Mouse (Mus musculus) lung, adult 2 months (tissue): ENCODE results near the gene Rabggta. TPM values are rescaled to one million over a fixed set of nuclear protein-coding genes. Genes with fewer than 3 reads are reported as not detected.

Source experiments
- DNase-seq: peaks from one replicate; pipeline ENCODE4 v3.0.0; 2022
- H3K4me1 ChIP-seq: fragments of 200-500 bp; 2 replicates; pipeline ENCODE4 v1.6.1; 2011; ENCODE audit warnings: low read length; ENCODE audit not compliant: control insufficient read depth, insufficient read depth
- H3K4me3 ChIP-seq: fragments of 200-500 bp; replicated peaks from 2 replicates; pipeline ENCODE3; 2011; ENCODE audit warnings: low read depth, mild to moderate bottlenecking, control low read depth, low read length; ENCODE audit errors: extremely low read depth
- CTCF ChIP-seq: fragments of 200-500 bp; IDR thresholded peaks from 2 replicates; pipeline ENCODE4 v1.5.1; 2011; ENCODE audit warnings: mild to moderate bottlenecking, low read length, control low read depth; ENCODE audit not compliant: insufficient read depth
- POLR2A ChIP-seq: fragments of 200-500 bp; IDR thresholded peaks from 2 replicates; pipeline ENCODE4 v1.6.1; 2011; ENCODE audit warnings: low read depth, mild to moderate bottlenecking, control low read depth, low read length, borderline replicate concordance; ENCODE audit errors: extremely low read depth
- WGBS: fragments of 180-500 bp; shearing (Covaris S2); methylation state at CpG from one replicate; pipeline ENCODE4 v1.1.7; 2018; 5-methylcytosine and 5-hydroxymethylcytosine counted together
- polyA plus RNA-seq: library from polyadenylated mRNA; depleted of rRNA; stranded (reverse); fragments of >200 nt; gene quantifications from 2 replicates; pipeline ENCODE4 v1.2.3, GENCODE M21; 2012

Rabggta gene
- polyA plus RNA-seq, 1 experiment: 57.3 TPM

DNA sequence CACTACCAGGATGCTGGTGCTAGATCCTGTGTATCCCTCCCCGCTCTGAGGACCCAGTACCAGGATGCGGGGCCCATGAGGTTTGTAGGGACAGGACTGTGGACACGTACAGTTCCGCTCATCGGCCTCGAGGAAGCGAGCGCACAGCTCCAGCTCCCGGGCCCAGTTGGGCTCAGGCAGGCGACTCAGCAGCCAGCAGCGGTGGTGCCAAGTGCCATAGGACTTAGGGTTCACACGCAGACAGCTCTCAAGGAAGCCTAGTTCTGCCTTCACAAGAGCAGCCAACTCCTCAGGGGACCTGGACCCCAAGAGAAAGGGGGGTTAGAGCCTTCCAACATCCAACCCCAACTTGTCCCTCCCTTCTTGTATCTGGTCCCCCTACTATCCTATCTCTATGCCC, 1.4 kb downstream of the Rabggta start:
- no peak for DNase-seq
- 93% methylated on average over 12 of the region's 12 CpGs for WGBS
- Histone ChIP-seq H3K4me3 (no peak overlapping the region), H3K4me1 (peaks cover 4% of the 10 kb centered on the region)
- no peak for TF ChIP-seq CTCF
- TF ChIP-seq POLR2A: no peak

DNA sequence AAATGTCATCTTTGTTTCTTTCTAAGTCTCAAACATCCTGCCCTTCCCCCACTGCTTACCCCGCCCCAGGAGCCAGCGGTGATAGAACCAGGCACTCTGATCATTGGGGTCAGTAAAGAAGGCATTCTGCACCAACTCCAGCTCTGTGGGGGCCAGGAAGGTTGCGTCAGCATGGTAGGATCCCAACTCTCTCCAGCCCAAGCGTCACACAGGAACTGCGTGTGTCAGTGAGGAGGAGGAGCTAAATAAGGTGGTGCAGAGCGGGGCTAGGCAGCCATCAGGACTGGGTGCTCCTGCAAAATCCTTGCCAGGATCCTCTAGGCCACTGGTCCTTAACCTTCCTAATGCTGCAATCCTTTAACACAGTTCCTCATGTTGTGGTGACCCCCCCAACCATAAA, 2.3 kb downstream of the Rabggta start:
- Histone ChIP-seq H3K4me1 (peaks cover 1% of the 10 kb centered on the region), H3K4me3 (no peak overlapping the region)
- no peak for DNase-seq
- TF ChIP-seq CTCF (no peak), POLR2A (no peak)
- WGBS: 83% methylated on average over 6 of the region's 6 CpGs

- WGBS: 73% methylated on average over 8 of the region's 8 CpGs
- DNase-seq: no peak
- H3K4me1 ChIP-seq: peaks cover 2% of the 10 kb centered on the region
- no peak overlapping the region for H3K4me3 ChIP-seq
- TF ChIP-seq CTCF: no peak
- TF ChIP-seq POLR2A: no peak
Observed at GRCm38 (mm10) chr14:55716884-55717283, 5.2 kb downstream of the Rabggta start.

GRCm38 (mm10) chr14:55716271-55716670, 5.8 kb downstream of the Rabggta start:
- 83% methylated on average over 6 of the region's 6 CpGs for WGBS

DNA sequence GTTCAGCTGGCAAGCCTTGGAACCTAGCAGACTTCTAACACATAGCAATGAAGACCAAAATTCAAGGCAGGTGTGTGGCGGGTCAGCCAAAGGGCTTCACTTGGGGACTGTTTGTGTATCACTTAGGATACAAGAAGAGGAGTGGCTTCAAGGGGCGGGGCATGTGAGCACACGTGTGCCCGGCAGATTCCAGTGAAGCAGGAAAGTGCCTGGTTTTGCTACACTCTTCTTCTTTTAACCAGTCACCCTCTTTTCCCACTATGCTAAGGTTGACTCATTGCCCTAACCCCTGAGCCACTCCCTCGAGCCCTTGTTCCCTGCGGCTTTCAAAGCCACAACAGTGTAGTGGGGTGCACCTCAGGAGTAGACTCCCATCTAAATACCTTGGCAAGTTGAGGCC, 7.2 kb downstream of the Rabggta start:
- no peak overlapping the region for H3K4me3 ChIP-seq
- WGBS: 35% methylated on average over 6 of the region's 6 CpGs
- DNase-seq: peak; percentile 48

More at GRCm38 (mm10) chr14:55716271-55716670, 5.8 kb downstream of the Rabggta start:
- TF ChIP-seq POLR2A: no peak
- TF ChIP-seq CTCF: no peak
- H3K4me3 ChIP-seq: no peak overlapping the region
- no peak for DNase-seq
- peaks cover 2% of the 10 kb centered on the region for H3K4me1 ChIP-seq

GRCm38 (mm10) chr14:55713729-55714122, 8.3 kb downstream of the Rabggta start, which contains the start of gene Tgm1:
Gene Tgm1 (minus strand): TSS chr14:55713926.
- TF ChIP-seq POLR2A (no peak), CTCF (no peak)
- H3K4me3 ChIP-seq: peak within 1 kb of the TSS; percentile 10
- H3K4me1 ChIP-seq: peaks cover 2% of the 10 kb centered on the region; the same call in 1 of the 2 replicates
- 19% methylated on average over 4 of the region's 4 CpGs for WGBS
- DNase-seq: no peak

More for the DNA sequence above, 7.2 kb downstream of the Rabggta start:
- peaks cover 2% of the 10 kb centered on the region; the same call in 1 of the 2 replicates for H3K4me1 ChIP-seq
- TF ChIP-seq CTCF: no peak
- TF ChIP-seq POLR2A: no peak

GRCm38 (mm10) chr14:55713007-55713728, 8.9 kb downstream of the Rabggta start:
- Histone ChIP-seq H3K4me3 (peak overlapping the region; percentile 10), H3K4me1 (peaks cover 2% of the 10 kb centered on the region; the same call in 1 of the 2 replicates)
- TF ChIP-seq POLR2A: no peak
- no peak for TF ChIP-seq CTCF
- WGBS: 14% methylated on average over 25 of the region's 25 CpGs
- peak; percentile 57 for DNase-seq

DNA sequence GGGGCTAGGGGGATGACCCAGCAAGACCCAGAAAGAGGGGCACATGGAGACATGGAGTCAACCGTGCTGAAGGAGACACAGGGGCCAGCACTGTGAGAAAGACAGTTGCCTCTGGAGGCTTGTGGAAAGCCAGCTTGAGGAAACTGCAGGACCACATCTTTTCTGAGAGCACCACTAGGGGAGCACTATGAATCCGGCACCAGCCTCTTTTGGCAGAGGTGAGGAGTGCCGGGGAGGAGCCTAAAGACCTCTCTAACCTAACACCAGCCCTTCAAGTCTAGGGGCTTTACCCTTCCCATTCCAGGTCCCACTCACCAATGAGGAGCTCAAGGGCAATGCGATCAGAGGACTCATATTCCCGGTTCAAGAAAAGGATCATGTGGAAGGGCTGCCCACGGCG, 10.3 kb downstream of the Rabggta start:
- peaks cover 2% of the 10 kb centered on the region; the same call in 1 of the 2 replicates for H3K4me1 ChIP-seq
- DNase-seq: no peak
- H3K4me3 ChIP-seq: no peak overlapping the region
- WGBS: 75% methylated on average over 7 of the region's 7 CpGs
- no peak for TF ChIP-seq CTCF
- TF ChIP-seq POLR2A: no peak

- TF ChIP-seq POLR2A (no peak), CTCF (no peak)
- Histone ChIP-seq H3K4me3 (no peak overlapping the region), H3K4me1 (peaks cover 2% of the 10 kb centered on the region; the same call in 1 of the 2 replicates)
- no peak for DNase-seq
- 85% methylated on average over 4 of the region's 4 CpGs for WGBS
Observed at GRCm38 (mm10) chr14:55709509-55709908, 12.6 kb downstream of the Rabggta start.

DNA sequence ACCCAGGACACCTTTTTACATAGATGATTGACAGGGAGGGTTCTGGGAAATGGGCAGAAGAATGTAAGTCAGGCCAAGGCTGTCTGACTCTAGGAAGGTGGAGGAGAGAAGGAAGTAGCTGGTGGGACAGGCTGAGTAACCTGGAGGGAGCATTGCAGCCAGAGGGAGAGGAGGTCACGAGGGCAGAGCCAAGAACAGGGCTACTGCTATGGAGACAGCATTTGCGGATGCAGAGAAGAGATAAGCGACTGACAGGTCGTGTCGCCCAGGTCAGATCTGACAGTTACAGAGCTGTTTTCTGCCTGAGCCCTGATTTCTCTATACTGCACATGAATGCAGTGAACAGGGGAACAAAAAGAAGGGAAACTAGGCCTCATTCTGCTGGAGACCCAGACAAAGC, 14.7 kb downstream of the Rabggta start:
- no peak overlapping the region for H3K4me3 ChIP-seq
- no peaks in the 10 kb centered on the region for H3K4me1 ChIP-seq
- no peak for DNase-seq
- 79% methylated on average over 5 of the region's 5 CpGs for WGBS
- TF ChIP-seq CTCF: no peak
- TF ChIP-seq POLR2A: no peak
